Comparison of ENCODE assay signal across 8 mouse cellular contexts in genomic region chr7:96985798-96986197, GRCm38 (mm10). TPM values are rescaled to one million over a fixed set of nuclear protein-coding genes. Genes with fewer than 3 reads are reported as not detected.
A peak's percentile ranks its signal among the peaks of the same experiment; 100 is the strongest.
DNase-seq lines count a peak whose midpoint lies in the region; ATAC-seq and TF ChIP-seq lines count a peak whose summit lies in the region.

No protein-coding gene starts in this region.

- no peak for ATAC-seq in liver, embryonic 15.5 days (ENCODE audit: insufficient read depth)
- ATAC-seq in granulocyte monocyte progenitor cell, adult 5-6 weeks (replicated peaks; ENCODE audit: poor library complexity, severe bottlenecking), result no peak

- peak overlapping the region; percentile 74 for H3K27ac ChIP-seq in layer of hippocampus, adult 2 months
- H3K27ac ChIP-seq in liver, embryonic 15.5 days (replicated peaks), result 0 out of 2 replicates have a peak overlapping the region, but pooled peaks have one; percentile 24

- H3K36me3 ChIP-seq in liver, embryonic 15.5 days (replicated peaks), result no peaks in the 10 kb centered on the region

- peaks cover 9% of the 10 kb centered on the region; the same call in 1 of the 2 replicates for H3K4me1 ChIP-seq in liver, embryonic 15.5 days (replicated peaks)

- peak; percentile 35 to 38 for DNase-seq in layer of hippocampus, adult 2 months (ENCODE audit: low spot score in 2 of 2)
- DNase-seq in layer of hippocampus, postnatal 25 days (ENCODE audit: extremely low spot score in 1 of 2, low spot score in 1 of 2), result no peak
- DNase-seq in heart, adult 11 months, result peak; percentile 97
- peak; percentile 16 to 19 for DNase-seq in kidney, adult 8-10 months
- peak; percentile 26 for DNase-seq in right cerebral cortex, postnatal 14 days
- no peak for DNase-seq in cerebellum, adult 9-11 months

- no peak for TF ChIP-seq CTCF in layer of hippocampus, adult 2 months (conservative IDR thresholded peaks at IDR 0.05)

- H3K4me3 ChIP-seq in layer of hippocampus, adult 2 months, result peak overlapping the region; percentile 30; the same call in 1 of the 2 replicates
- no peak overlapping the region for H3K4me3 ChIP-seq in liver, embryonic 15.5 days (replicated peaks)

- H3K4me2 ChIP-seq in liver, embryonic 15.5 days, result 0 out of 2 replicates have a peak overlapping the region, but pooled peaks have one; percentile 5

- H3K9ac ChIP-seq in liver, embryonic 15.5 days, result no peak overlapping the region

- 52% methylated on average over 8 of the region's 8 CpGs for WGBS in liver, embryonic 15.5 days (ENCODE audit: insufficient replicate concordance)

- no peaks in the 10 kb centered on the region for H3K27me3 ChIP-seq in liver, embryonic 15.5 days

- H3K9me3 ChIP-seq in liver, embryonic 15.5 days (replicated peaks), result no peaks in the 10 kb centered on the region

RNA-seq across cellular contexts. Expression of gene Nars2, which starts 34.5 kb away (rescaled TPM):
- 10 to 100 TPM; 15.2 to 17.4 TPM for total RNA-seq in layer of hippocampus, adult 2 months (2021)
- 10 to 100 TPM; 15.5 to 20.9 TPM for total RNA-seq in layer of hippocampus, postnatal 25 days (2021)
- 14.3 TPM in 2 replicates for polyA plus RNA-seq in liver, embryonic 15.5 days (2015; fragmentation: Nextera tagmentation; extraction: Ambion mirVana)
- total RNA-seq in granulocyte monocyte progenitor cell, adult 5-6 weeks (2014; fragmentation: Nextera tagmentation), result 8.3 and 8.7 TPM in 2 replicates
- total RNA-seq in granulocyte monocyte progenitor cell, adult 5-6 weeks (2017), result 8.8 and 13.4 TPM in 2 replicates

Comparison
In these comparisons a context has a peak if more than half of its experiments do, and no peak if none do; other contexts are left out.
1. DNase-seq: peak in layer of hippocampus, adult 2 months (2 of 2), heart, adult 11 months (single experiment), kidney, adult 8-10 months (2 of 2) and right cerebral cortex, postnatal 14 days (single experiment); none in layer of hippocampus, postnatal 25 days (0 of 2) and cerebellum, adult 9-11 months (single experiment).